Mouse (Mus musculus) heart, embryonic 13.5 days (tissue): ENCODE data around the gene Mc1r. TPM values are rescaled to one million over a fixed set of nuclear protein-coding genes. Genes with fewer than 3 reads are reported as not detected.
"Not testable (repeated sequence)": the region's sequence is repeated elsewhere in the genome, so short reads cannot be mapped to it uniquely, and the experiment has no call there.

Experiments used
- ATAC-seq: fragments of 200-750 bp; cut with Nextera tagmentation; 2 replicates; pipeline ENCODE4 v1.8.0; 2017; ENCODE audit warnings: moderate TSS enrichment; ENCODE audit not compliant: insufficient number of reproducible peaks, low FRiP score, low TSS enrichment; ENCODE audit errors: extremely low read depth
- H3K27ac ChIP-seq: fragments of 300-500 bp; sonication (generic); replicated peaks from 2 replicates; pipeline ENCODE4 v1.5.1; 2015; ENCODE audit warnings: moderate library complexity, mild to moderate bottlenecking, inconsistent platforms
- H3K27me3 ChIP-seq: fragments of 300-500 bp; sonication (generic); replicated peaks from 2 replicates; pipeline ENCODE4 v1.6.1; 2015; ENCODE audit warnings: mild to moderate bottlenecking, inconsistent platforms
- H3K36me3 ChIP-seq: fragments of 300-500 bp; sonication (generic); 2 replicates; pipeline ENCODE4 v1.6.1; 2015; ENCODE audit warnings: mild to moderate bottlenecking, inconsistent platforms
- H3K4me1 ChIP-seq: fragments of 300-500 bp; sonication (generic); 2 replicates; pipeline ENCODE4 v1.6.1; 2015; ENCODE audit warnings: inconsistent platforms
- H3K4me2 ChIP-seq: fragments of 300-500 bp; sonication (generic); 2 replicates; pipeline ENCODE4 v1.6.1; 2015; ENCODE audit warnings: inconsistent platforms, mild to moderate bottlenecking, moderate library complexity
- H3K4me3 ChIP-seq: fragments of 300-500 bp; sonication (generic); 2 replicates; pipeline ENCODE4 v1.5.1; 2015; ENCODE audit warnings: moderate library complexity, mild to moderate bottlenecking, inconsistent platforms
- H3K9ac ChIP-seq: fragments of 300-500 bp; sonication (generic); 2 replicates; pipeline ENCODE4 v1.6.1; 2015; ENCODE audit warnings: inconsistent platforms, mild to moderate bottlenecking, moderate library complexity
- H3K9me3 ChIP-seq: fragments of 300-500 bp; sonication (generic); 2 replicates; pipeline ENCODE4 v1.6.1; 2016; ENCODE audit warnings: inconsistent platforms
- WGBS: fragments of 180-500 bp; shearing (Covaris S2); methylation state at CpG from one replicate; pipeline ENCODE4 v1.1.7; 2015; ENCODE audit warnings: mixed read lengths; 5-methylcytosine and 5-hydroxymethylcytosine counted together
- polyA plus RNA-seq: library from polyadenylated mRNA; unstranded; fragments of >200 nt; fragmentation: Nextera tagmentation; extraction: Ambion mirVana; gene quantifications from 2 replicates; pipeline ENCODE4 v1.2.1, GENCODE M21; 2015

Gene Mc1r
- polyA plus RNA-seq, 1 experiment from 2014 or later = not detected

DNA sequence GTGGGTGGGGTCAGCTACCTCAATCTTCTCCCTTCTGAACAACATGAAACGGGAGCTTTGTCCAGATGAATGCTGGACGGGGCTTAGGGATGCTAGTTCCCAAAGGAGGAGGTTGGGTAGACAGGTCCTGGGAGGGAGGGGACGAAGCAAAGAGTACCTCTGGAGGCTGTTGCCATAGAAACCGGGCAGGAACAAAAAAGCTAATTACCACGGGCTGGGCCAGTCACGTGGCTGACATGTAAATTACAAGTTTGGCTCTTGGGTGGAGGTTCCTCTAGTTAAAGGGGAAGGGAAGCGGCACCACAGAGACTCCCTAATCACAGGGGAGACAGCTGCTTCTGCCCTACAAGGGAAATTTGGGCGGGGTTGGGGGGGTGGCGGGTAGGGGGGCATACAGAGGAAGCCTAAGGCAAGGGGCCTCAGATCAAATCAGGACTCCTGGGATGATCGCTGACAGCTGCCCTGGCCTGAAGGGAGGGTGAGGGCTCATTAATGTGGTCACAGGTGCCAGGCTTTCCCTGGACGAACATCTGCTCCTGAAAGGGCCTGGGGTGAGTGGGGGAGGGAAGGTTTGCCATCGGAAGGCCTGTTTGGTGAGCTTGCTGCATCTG lies 5.8 kb downstream of the Mc1r start:
- Histone ChIP-seq H3K4me3 (peak overlapping the region; percentile 47; the same call in 1 of the 2 replicates), H3K27me3 (peaks cover 51% of the 10 kb centered on the region), H3K36me3 (no peaks in the 10 kb centered on the region), H3K9me3 (no peaks in the 10 kb centered on the region), H3K27ac (no peak overlapping the region), H3K4me2 (peak overlapping the region; percentile 65), H3K9ac (no peak overlapping the region), H3K4me1 (peaks cover 42% of the 10 kb centered on the region)
- no peak for ATAC-seq
- WGBS = 6% methylated on average over 12 of the region's 12 CpGs

DNA sequence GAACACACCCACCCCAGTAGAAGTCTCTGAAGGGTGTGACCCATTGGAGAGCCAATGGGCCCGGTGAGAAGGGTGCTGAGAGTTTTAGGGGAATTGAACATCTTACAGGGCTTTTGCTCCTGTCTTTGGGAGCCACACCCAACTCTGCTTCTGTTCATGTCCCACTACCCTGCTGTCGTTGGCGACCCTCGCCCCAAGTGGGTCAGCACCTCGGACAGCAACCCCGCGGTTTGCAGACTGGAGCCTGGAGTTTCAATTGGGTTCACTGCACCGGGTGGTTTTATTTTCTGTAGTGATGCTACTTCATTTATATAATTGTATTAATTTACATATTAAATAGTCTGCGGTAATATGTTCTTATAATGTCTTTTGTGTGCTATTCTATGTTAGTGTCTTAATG lies 7.3 kb downstream of the Mc1r start:
- Histone ChIP-seq H3K27me3 (peaks cover 43% of the 10 kb centered on the region), H3K9me3 (no peaks in the 10 kb centered on the region), H3K9ac (no peak overlapping the region), H3K4me2 (no peak overlapping the region), H3K27ac (no peak overlapping the region), H3K4me3 (no peak overlapping the region), H3K4me1 (peaks cover 28% of the 10 kb centered on the region), H3K36me3 (no peaks in the 10 kb centered on the region)
- ATAC-seq = no peak
- WGBS = 6% methylated on average over 9 of the region's 9 CpGs

- H3K4me1 ChIP-seq = peaks cover 19% of the 10 kb centered on the region
- not testable (repeated sequence) for H3K9ac ChIP-seq, H3K4me2 ChIP-seq, H3K27ac ChIP-seq, H3K9me3 ChIP-seq, ATAC-seq, H3K4me3 ChIP-seq, H3K36me3 ChIP-seq
- peaks cover 42% of the 10 kb centered on the region for H3K27me3 ChIP-seq
- 77% methylated on average over 5 of the region's 5 CpGs for WGBS
Measured at GRCm38 (mm10) chr8:123414997-123415696, 8.2 kb downstream of the Mc1r start.

DNA sequence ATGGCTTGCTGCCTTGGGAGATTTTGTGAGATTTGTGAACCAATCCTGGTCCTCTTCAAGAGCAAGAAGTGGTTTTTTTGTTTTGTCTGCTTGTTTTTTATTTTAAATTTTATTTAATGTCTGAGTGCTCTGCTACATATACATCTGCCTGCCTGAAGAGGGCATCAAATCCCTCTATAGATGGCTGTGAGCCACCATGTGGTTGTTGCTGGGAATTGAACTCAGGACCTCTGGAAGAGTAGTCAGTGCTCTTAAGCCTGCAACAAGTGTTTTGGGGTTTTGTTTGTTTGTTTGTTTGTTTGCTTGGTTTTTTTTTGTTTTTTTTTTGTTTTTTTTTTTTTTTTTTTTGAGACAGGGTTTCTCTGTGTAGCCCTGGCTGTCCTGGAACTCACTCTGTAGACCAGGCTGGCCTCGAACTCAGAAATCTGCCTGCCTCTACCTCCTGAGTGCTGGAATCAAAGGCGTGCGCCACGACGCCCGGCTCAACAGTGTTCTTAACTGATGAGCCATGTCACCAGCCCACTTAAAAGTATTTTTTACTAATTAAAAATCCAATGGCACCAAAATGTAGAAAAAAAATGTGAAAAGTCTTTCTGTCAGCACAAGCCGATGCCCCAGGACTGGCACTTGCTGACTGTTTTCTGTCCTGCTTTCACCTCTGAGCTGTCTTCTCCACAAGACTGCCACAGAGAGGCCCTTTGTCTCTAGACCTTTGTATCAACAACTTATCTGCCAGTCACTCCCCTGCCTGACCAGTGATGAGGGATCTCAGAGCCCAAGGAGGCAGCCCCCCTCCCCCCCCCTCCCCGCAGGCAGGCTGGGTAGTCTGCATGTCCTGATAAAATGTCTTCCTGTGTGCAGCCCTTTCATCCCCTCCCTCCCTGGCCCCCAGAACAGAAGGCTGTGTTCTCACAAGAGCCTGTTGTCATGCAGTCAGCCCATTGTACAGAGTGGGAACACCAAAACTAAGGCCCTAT lies 9.3 kb downstream of the Mc1r start:
- ATAC-seq = no peak
- Histone ChIP-seq H3K9ac (no peak overlapping the region), H3K27ac (no peak overlapping the region), H3K27me3 (peaks cover 35% of the 10 kb centered on the region), H3K36me3 (no peaks in the 10 kb centered on the region), H3K4me1 (peaks cover 8% of the 10 kb centered on the region), H3K4me2 (no peak overlapping the region), H3K9me3 (no peaks in the 10 kb centered on the region), H3K4me3 (no peak overlapping the region)
- 46% methylated on average over 8 of the region's 8 CpGs for WGBS

GRCm38 (mm10) chr8:123416944-123417555 lies 10.1 kb downstream of the Mc1r start:
- no peak overlapping the region for H3K9ac ChIP-seq
- peaks cover 31% of the 10 kb centered on the region for H3K27me3 ChIP-seq
- H3K36me3 ChIP-seq = no peaks in the 10 kb centered on the region
- H3K4me3 ChIP-seq = no peak overlapping the region
- H3K4me1 ChIP-seq = peaks cover 2% of the 10 kb centered on the region
- H3K4me2 ChIP-seq = no peak overlapping the region
- 71% methylated on average over 8 of the region's 8 CpGs for WGBS
- no peak overlapping the region for H3K27ac ChIP-seq
- H3K9me3 ChIP-seq = no peaks in the 10 kb centered on the region
- ATAC-seq = no peak

DNA sequence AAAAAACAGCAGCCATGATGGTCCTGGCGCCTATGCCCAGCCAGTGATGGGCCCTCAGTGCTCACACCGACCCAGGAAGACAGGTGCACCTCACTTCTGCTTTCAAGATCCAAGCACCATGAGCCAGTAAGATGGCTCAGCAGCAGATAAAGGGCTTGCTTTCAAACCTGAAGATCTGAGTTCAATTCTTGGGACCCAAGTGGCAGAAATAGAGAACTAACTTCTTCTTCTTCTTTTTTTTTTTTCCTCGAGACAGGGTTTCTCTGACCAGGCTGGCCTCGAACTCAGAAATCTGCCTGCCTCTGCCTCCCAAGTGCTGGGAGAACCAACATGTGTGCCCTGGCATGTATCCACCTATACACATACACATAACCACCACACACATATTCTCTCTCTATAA lies 12.8 kb downstream of the Mc1r start:
- ATAC-seq = no peak
- Histone ChIP-seq H3K4me3 (no peak overlapping the region), H3K9ac (no peak overlapping the region), H3K36me3 (no peaks in the 10 kb centered on the region), H3K4me2 (no peak overlapping the region), H3K27me3 (peaks cover 11% of the 10 kb centered on the region), H3K9me3 (no peaks in the 10 kb centered on the region), H3K27ac (no peak overlapping the region), H3K4me1 (peaks cover 4% of the 10 kb centered on the region)
- 76% methylated on average over 4 of the region's 4 CpGs for WGBS

DNA sequence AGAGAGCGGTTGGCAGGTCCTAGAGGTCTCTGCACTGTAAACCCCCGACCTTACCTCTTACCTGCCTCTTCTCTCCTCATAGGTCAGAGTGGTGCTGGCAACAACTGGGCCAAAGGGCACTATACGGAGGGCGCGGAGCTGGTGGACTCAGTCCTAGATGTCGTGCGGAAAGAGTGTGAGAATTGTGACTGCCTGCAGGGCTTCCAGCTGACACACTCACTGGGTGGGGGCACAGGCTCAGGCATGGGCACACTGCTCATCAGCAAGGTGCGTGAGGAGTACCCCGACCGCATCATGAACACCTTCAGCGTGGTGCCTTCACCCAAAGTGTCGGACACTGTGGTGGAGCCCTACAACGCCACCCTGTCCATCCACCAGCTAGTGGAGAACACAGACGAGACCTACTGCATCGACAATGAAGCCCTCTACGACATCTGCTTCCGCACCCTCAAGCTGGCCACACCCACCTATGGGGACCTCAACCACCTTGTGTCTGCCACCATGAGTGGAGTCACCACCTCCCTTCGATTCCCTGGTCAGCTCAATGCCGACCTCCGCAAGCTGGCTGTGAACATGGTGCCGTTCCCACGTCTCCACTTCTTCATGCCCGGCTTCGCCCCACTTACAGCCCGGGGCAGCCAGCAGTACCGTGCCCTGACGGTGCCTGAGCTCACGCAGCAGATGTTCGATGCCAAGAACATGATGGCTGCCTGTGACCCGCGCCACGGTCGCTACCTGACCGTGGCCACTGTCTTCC lies 13.8 kb downstream of the Mc1r start:
- Histone ChIP-seq H3K27ac (no peak overlapping the region), H3K36me3 (no peaks in the 10 kb centered on the region), H3K9ac (no peak overlapping the region), H3K4me3 (no peak overlapping the region), H3K4me2 (no peak overlapping the region), H3K9me3 (no peaks in the 10 kb centered on the region), H3K4me1 (peaks cover 4% of the 10 kb centered on the region), H3K27me3 (peaks cover 11% of the 10 kb centered on the region)
- no peak for ATAC-seq
- WGBS = 90% methylated on average over 34 of the region's 34 CpGs

DNA sequence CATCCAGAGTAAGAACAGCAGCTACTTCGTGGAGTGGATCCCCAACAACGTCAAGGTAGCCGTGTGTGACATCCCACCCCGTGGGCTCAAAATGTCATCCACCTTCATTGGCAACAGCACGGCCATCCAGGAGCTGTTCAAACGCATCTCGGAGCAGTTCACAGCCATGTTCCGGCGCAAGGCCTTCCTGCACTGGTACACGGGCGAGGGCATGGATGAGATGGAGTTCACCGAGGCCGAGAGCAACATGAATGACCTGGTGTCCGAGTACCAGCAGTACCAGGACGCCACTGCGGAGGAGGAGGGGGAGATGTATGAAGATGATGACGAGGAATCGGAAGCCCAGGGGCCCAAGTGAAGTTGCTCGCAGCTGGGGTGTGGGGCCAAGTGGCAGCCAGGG lies 14.4 kb downstream of the Mc1r start:
- H3K9me3 ChIP-seq = peaks cover 2% of the 10 kb centered on the region
- no peak for ATAC-seq
- H3K27me3 ChIP-seq = peaks cover 11% of the 10 kb centered on the region
- no peaks in the 10 kb centered on the region for H3K36me3 ChIP-seq
- H3K4me3 ChIP-seq = no peak overlapping the region
- no peak overlapping the region for H3K27ac ChIP-seq
- no peak overlapping the region for H3K4me2 ChIP-seq
- peaks cover 4% of the 10 kb centered on the region for H3K4me1 ChIP-seq
- WGBS = 82% methylated on average over 19 of the region's 19 CpGs
- no peak overlapping the region for H3K9ac ChIP-seq

DNA sequence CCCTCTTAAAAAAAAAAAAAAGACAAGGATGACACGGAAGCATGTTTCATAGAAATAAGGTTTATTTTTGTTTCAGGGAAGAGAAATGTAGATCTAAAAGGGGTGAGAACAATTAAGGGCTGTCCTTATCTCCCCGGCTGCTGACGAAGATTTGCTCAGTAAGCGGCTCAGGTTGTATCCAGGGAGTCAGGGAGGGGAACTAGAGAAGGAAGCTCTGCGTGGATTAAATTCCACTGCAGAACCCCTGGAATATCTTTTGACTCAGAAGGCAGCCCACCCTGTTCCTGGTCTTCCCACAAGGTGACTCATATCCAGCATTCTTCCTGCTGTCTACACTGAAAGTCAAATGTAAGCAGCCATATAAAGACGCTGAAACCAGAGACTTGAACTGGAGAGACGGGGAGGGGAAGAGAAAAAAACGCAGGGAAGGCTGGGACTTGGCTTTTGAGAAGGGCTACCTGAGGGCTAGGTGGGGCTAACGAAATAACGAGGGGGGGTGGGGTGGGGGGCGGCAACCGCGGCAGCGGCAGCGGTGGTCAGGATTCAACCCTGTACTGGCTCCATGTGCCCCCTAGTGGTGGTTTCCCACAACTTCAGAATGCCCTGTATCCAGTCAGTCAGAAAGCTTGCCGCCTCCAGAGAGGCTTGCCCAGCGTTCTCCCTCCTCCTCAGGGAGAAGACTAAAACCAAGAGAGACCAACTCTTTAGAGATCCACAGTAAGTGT lies 15.3 kb downstream of the Mc1r start:
- no peak for ATAC-seq
- H3K4me2 ChIP-seq = peak overlapping the region; percentile 67
- H3K4me1 ChIP-seq = peaks cover 4% of the 10 kb centered on the region
- peaks cover 11% of the 10 kb centered on the region for H3K9me3 ChIP-seq
- H3K27ac ChIP-seq = no peak overlapping the region
- WGBS = 6% methylated on average over 17 of the region's 17 CpGs
- peaks cover 2% of the 10 kb centered on the region; the same call in 1 of the 2 replicates for H3K36me3 ChIP-seq
- peaks cover 11% of the 10 kb centered on the region for H3K27me3 ChIP-seq
- peak overlapping the region; percentile 42 for H3K4me3 ChIP-seq
- H3K9ac ChIP-seq = peak overlapping the region; percentile 60

DNA sequence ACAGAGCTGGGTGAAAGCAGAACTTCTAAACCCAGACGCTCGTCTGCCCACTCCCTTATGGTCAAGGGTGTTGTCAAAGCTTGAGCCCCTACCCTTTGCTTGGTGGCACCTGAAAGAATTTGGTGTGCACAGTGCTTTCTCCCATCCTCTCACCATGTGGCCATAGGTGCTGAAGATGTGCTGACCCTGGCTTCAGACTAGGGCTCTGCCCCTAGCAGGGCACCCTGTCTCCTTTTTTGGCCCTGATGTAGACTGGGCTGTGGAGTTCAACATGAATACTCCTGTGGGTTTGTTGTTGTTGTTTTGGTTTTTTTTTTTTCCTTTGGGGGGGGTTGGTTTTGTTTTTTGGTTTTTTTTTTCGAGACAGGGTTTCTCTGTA lies 15.9 kb downstream of the Mc1r start:
- Histone ChIP-seq H3K9me3 (peaks cover 16% of the 10 kb centered on the region), H3K4me3 (0 out of 2 replicates have a peak overlapping the region, but pooled peaks have one; percentile 42), H3K4me1 (peaks cover 4% of the 10 kb centered on the region), H3K27me3 (peaks cover 11% of the 10 kb centered on the region), H3K36me3 (peaks cover 2% of the 10 kb centered on the region; the same call in 1 of the 2 replicates), H3K27ac (no peak overlapping the region), H3K4me2 (peak overlapping the region; percentile 67), H3K9ac (peak overlapping the region; percentile 41; the same call in 1 of the 2 replicates)
- no peak for ATAC-seq
- 7% methylated on average over 3 of the region's 3 CpGs for WGBS
